Mouse (Mus musculus) limb, embryonic 12.5 days (tissue): ENCODE results near the gene Orai1. TPM values are rescaled to one million over a fixed set of nuclear protein-coding genes. Genes with fewer than 3 reads are reported as not detected.
A peak's percentile ranks its signal among the peaks of the same experiment; 100 is the strongest.
"Not testable (repeated sequence)": the region's sequence is repeated elsewhere in the genome, so short reads cannot be mapped to it uniquely, and the experiment has no call there.

Experiments
- ATAC-seq: fragments of 200-750 bp; cut with Nextera tagmentation; 2 replicates; pipeline ENCODE4 v1.8.0; 2017; ENCODE audit warnings: low read depth, moderate TSS enrichment; ENCODE audit not compliant: insufficient number of reproducible peaks, insufficient read depth, low FRiP score, low TSS enrichment
- H3K27ac ChIP-seq: fragments of 300-500 bp; sonication (generic); 2 replicates; pipeline ENCODE4 v1.5.1; 2016; ENCODE audit warnings: mild to moderate bottlenecking, moderate library complexity
- H3K27me3 ChIP-seq: fragments of 300-500 bp; sonication (generic); 2 replicates; pipeline ENCODE4 v1.6.1; 2016; ENCODE audit warnings: mild to moderate bottlenecking, moderate library complexity
- H3K36me3 ChIP-seq: fragments of 300-500 bp; sonication (generic); 2 replicates; pipeline ENCODE4 v1.6.1; 2016; ENCODE audit warnings: mild to moderate bottlenecking, moderate library complexity
- H3K4me1 ChIP-seq: fragments of 300-500 bp; sonication (generic); replicated peaks from 2 replicates; pipeline ENCODE4 v1.6.1; 2016
- H3K4me2 ChIP-seq: fragments of 300-500 bp; sonication (generic); 2 replicates; pipeline ENCODE4 v1.6.1; 2016; ENCODE audit warnings: mild to moderate bottlenecking, moderate library complexity
- H3K4me3 ChIP-seq: fragments of 300-500 bp; sonication (generic); replicated peaks from 2 replicates; pipeline ENCODE4 v1.5.1; 2016; ENCODE audit warnings: mild to moderate bottlenecking
- H3K9ac ChIP-seq: fragments of 300-500 bp; sonication (generic); replicated peaks from 2 replicates; pipeline ENCODE4 v1.6.1; 2016; ENCODE audit warnings: mild to moderate bottlenecking, moderate library complexity
- H3K9me3 ChIP-seq: fragments of 300-500 bp; sonication (generic); 2 replicates; pipeline ENCODE4 v1.6.1; 2016; ENCODE audit warnings: mild to moderate bottlenecking, moderate library complexity
- WGBS: fragments of 180-500 bp; shearing (Covaris S2); methylation state at CpG from one replicate; pipeline ENCODE4 v1.1.7; 2016; 5-methylcytosine and 5-hydroxymethylcytosine counted together
- polyA plus RNA-seq: library from polyadenylated mRNA; unstranded; fragments of >200 nt; fragmentation: Nextera tagmentation; extraction: Ambion mirVana; gene quantifications from 2 replicates; pipeline ENCODE4 v1.2.1, GENCODE M21; 2016

The Orai1 gene
- polyA plus RNA-seq, 1 experiment from 2014 or later, result 14.6 TPM

DNA sequence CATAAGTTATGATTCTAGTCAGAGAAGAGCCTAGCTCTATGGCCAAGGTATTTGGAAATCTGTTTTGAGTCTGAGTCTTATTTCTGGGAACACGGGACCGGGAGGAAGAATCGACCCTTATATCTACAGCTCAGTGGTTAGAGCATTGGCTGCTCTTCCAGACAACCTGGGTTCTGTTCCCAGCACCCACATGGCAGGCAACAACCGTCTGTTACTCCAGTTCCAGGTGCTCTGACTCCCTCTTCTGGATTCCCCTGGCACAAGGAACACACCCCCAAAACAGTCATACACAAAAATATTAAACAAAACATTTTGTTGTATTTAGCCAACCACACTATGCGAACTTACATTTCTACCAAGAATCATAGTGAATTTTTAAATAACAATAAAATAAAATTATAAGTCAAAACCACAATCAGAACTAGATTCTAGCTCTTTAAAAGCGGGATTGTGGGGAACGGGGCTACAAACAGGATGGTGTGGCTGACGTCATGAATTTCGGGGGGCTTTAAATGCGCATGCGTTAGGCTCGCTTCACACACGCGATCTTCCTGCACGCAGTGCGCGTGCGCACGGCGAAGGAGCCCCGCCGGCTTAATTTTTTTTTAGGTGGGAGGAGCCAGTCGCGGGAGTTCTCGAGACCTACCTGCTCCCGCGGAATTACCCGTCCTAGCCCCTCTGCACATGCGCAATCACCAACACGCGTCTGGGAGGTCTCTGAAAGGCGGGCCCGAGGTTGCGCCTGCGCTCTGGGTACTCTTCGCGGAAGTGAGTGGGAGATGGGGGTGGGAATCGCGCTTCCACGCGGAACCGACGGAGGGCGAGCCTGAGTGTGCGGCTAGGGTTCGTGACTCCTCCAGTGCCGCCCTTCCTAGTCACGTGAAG is 42.7 kb downstream of the Orai1 start:
- Histone ChIP-seq H3K36me3 (no peaks in the 10 kb centered on the region), H3K4me2 (peak overlapping the region; percentile 53), H3K4me3 (peak overlapping the region; percentile 38), H3K9me3 (no peaks in the 10 kb centered on the region), H3K27me3 (no peaks in the 10 kb centered on the region), H3K27ac (0 out of 2 replicates have a peak overlapping the region, but pooled peaks have one; percentile 25), H3K9ac (peak overlapping the region; percentile 42; the same call in 1 of the 2 replicates), H3K4me1 (peaks cover 18% of the 10 kb centered on the region)
- peak; percentile 82 for ATAC-seq
- 8% methylated on average over 48 of the region's 48 CpGs for WGBS

DNA sequence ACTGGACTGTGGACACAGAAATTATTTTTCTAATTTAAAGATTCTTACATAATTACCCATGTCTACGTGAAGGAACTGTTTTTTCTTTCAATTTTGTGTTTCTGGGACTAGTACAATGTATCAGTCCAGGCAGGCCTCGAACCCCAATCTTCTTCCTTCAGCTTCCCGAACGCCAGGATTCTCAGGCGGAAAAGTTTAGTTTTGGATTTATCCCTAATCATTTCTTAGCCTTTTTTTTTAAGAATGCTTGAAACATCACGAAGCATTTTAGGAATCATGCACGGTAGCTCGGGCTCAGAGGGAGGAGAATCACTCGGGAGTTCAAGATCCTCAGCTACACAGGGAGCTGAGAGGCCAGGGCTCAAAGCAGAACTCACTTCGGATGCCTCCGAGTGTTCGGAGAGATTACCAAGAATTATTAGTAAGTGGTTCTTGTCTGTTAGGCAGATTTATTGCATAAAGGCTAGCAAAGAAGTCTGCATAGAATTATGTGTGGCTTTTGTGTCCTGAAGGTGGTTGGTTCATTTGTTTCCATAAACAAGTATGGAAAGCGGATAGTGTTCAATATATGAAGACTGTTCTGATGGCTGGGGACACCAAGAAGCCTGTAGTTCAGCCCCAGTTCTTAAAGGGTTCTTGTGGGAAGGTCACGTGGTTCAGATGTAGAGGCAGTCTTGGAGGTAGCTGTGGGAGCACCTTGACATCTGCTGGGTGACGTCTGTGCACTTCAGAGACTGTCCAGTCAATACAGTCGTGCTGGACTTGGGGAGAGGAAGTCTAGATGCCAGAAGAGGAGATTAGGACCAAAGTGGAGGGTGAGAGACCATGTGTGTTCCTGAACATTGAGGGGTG is 43.6 kb downstream of the Orai1 start:
- H3K27ac ChIP-seq, result 0 out of 2 replicates have a peak overlapping the region, but pooled peaks have one; percentile 25
- WGBS, result 49% methylated on average over 16 of the region's 16 CpGs
- H3K4me2 ChIP-seq, result peak overlapping the region; percentile 53
- H3K4me1 ChIP-seq, result peaks cover 18% of the 10 kb centered on the region
- ATAC-seq, result no peak
- peak overlapping the region; percentile 42; the same call in 1 of the 2 replicates for H3K9ac ChIP-seq
- no peaks in the 10 kb centered on the region for H3K9me3 ChIP-seq
- H3K4me3 ChIP-seq, result peak overlapping the region; percentile 38
- no peaks in the 10 kb centered on the region for H3K27me3 ChIP-seq
- no peaks in the 10 kb centered on the region for H3K36me3 ChIP-seq

DNA sequence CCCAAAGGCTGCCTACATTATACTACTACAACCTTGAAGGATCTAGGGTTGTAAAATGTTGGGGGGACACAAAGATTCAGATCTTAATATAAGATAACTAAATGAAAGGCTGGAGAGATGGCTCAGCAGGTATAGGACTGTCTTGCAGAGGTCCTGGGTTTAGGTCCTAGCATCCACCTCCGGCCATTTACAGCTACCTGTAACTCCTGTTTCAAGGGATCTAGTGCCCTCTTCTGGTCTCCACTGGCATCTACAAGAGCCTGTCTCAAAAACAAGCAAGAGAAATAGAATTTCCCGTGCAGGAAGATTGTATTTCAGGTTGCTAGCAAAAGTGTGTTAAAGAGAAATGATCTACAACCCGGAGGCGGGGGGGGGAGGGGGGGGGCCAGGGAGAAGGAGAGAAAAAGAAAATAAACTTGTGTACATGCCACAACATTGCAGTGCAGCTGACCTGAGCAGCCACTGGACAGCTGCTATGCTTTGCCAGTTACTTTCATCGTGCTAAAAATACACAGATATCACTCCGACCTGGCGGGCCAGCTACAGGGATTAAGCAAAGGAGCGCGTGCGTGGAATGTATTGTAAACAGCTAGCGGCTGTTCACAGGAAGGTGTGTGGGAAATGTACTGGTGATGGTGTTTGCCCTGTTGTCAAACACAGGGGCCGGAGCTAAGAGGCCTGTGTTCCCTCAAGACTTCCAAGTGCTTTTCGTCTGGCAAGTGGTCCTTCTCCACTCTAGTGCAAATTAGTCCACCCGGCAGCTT is 45.1 kb downstream of the Orai1 start:
- Histone ChIP-seq H3K4me2 (peak overlapping the region; percentile 43), H3K27ac (peak overlapping the region; percentile 79), H3K36me3 (no peaks in the 10 kb centered on the region), H3K4me1 (peaks cover 18% of the 10 kb centered on the region), H3K27me3 (no peaks in the 10 kb centered on the region), H3K4me3 (no peak overlapping the region), H3K9ac (no peak overlapping the region), H3K9me3 (no peaks in the 10 kb centered on the region)
- WGBS, result 15% methylated on average over 14 of the region's 14 CpGs
- no peak for ATAC-seq

DNA sequence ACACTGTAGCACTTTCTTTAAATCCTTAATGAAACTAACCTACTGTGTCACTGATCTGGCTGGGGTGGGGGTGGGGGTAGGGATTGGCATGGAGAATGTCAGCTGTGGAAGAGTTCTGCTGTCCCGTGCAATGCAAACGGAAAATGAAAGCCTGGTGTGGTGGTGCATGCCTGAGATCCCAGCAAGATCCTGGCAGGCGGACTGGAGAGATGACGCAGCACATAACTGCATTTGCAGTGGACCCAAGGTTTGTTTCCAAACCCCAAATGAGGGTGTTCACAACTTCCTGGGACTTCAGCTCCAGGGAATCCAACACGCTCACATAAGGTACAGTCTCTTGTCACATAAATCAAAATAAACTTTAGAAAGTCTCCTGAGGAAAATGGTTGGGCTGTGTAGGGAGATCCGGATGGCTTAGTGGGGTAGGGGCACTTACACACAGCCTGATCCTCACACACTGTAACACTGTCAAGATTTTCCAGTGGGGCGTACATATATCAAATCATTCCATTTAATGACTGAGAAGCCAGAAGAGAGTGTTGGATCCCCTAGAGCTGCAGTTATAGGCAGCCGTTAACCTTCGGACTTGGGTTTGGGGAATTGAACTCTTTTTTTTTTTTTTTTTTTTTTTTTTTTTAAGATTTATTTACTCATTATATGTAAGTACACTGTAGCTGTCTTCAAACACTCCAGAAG is 46.0 kb downstream of the Orai1 start:
- no peak overlapping the region for H3K9ac ChIP-seq
- ATAC-seq, result no peak
- 38% methylated on average over 9 of the region's 9 CpGs for WGBS
- H3K9me3 ChIP-seq, result no peaks in the 10 kb centered on the region
- no peak overlapping the region for H3K4me3 ChIP-seq
- peaks cover 18% of the 10 kb centered on the region for H3K4me1 ChIP-seq
- no peaks in the 10 kb centered on the region for H3K27me3 ChIP-seq
- H3K4me2 ChIP-seq, result peak overlapping the region; percentile 43
- H3K36me3 ChIP-seq, result no peaks in the 10 kb centered on the region
- peak overlapping the region; percentile 79 for H3K27ac ChIP-seq

DNA sequence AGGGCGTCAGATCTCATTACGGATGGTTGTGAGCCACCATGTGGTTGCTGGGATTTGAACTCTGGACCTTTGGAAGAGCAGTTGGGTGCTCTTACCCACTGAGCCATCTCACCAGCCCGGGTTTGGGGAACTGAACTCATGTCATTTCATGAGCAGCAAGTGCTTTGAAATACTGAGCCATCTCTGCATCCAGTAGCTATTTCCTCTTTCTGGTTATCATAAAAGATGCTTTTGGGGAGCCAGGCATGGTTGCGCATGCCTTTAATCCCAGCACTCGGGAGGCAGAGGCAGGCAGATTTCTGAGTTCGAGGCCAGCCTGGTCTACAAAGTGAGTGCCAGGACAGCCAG is 46.5 kb downstream of the Orai1 start:
- H3K9me3 ChIP-seq, ATAC-seq, H3K9ac ChIP-seq, H3K4me3 ChIP-seq, H3K4me2 ChIP-seq, H3K27ac ChIP-seq, H3K27me3 ChIP-seq, H3K36me3 ChIP-seq: not testable (repeated sequence)
- H3K4me1 ChIP-seq, result peaks cover 18% of the 10 kb centered on the region
- 78% methylated on average over 6 of the region's 6 CpGs for WGBS

DNA sequence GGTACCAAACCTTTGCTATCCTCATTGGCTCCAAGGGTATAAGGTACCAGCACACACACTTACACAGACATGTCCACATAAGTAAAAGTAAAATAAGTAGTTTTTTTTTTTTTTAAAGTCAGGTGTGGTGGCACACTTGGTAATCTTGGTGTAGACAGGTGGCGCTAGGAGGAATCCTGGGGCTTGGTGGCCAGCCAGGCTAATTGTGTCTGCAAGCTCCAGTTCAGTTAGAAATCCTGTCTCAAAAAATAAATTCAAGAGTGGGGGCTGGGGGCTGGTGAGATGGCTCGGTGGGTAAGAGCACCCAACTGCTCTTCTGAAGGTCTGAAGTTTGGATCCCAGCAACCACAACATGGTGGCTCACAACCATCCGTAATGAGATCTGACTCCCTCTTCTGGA is 48.3 kb downstream of the Orai1 start:
- WGBS, result 86% methylated on average over 3 of the region's 3 CpGs
- no peaks in the 10 kb centered on the region for H3K36me3 ChIP-seq

DNA sequence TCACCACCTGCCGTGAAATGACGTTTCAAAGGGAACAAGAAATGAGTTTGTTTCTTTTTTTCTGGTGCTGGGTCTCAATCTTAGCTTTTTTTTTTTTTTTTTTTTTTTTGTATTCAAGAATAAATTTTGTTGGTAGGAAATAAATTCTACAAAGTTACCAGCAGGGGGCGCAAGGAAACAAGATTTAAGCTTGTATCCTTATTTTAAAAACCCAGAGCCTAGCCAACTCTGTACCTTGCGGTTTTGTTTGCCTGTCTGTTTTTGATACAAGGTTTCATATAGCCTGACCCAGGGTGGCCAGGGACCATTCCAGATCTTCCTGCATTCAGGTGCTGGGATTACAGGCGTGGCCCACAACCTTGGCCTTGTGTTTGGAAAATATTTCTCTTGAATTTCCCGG is 49.3 kb downstream of the Orai1 start:
- no peaks in the 10 kb centered on the region for H3K36me3 ChIP-seq
- no peak overlapping the region for H3K4me2 ChIP-seq
- H3K27me3 ChIP-seq, result no peaks in the 10 kb centered on the region
- H3K4me1 ChIP-seq, result peaks cover 17% of the 10 kb centered on the region
- no peaks in the 10 kb centered on the region for H3K9me3 ChIP-seq
- H3K9ac ChIP-seq, result no peak overlapping the region
- ATAC-seq, result no peak
- H3K4me3 ChIP-seq, result no peak overlapping the region
- WGBS, result 31% methylated on average over 6 of the region's 6 CpGs
- H3K27ac ChIP-seq, result no peak overlapping the region

More for the DNA sequence above, 48.3 kb downstream of the Orai1 start:
- Histone ChIP-seq H3K9ac (no peak overlapping the region), H3K4me3 (no peak overlapping the region), H3K9me3 (no peaks in the 10 kb centered on the region), H3K4me2 (no peak overlapping the region), H3K4me1 (peaks cover 23% of the 10 kb centered on the region), H3K27me3 (no peaks in the 10 kb centered on the region), H3K27ac (no peak overlapping the region)
- ATAC-seq, result no peak

DNA sequence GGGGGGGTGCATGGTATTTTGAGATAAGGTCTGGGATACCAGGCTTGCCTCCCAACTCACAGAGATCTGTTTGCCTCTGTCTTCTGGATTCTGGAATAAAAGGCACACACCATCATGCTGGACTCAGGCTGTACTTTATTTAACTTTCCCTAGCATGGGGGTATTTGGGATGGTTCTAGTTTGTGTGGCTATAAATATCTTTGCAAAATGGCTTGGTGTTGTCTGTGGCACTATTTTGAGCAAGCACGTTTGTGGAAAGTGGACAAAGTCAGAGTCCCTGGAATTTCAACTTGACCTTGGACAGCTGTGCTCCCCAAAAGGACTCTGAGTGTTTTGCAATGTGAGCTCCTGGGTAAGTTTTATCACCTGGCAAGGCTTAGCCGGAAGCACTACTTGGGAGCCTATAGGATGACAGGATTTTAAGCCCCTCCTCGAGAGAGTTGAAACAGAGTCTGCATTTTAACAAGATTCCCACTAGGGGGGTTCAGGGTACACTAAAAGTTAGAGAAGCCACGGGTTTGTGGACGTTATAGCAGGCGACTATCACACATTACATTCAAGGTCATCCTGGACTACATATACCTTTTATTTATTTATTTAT is 52.6 kb downstream of the Orai1 start:
- Histone ChIP-seq H3K4me1 (0 out of 2 replicates have a peak, but pooled peaks cover 5% of the 10 kb centered on the region), H3K9me3 (no peaks in the 10 kb centered on the region), H3K9ac (no peak overlapping the region), H3K27me3 (no peaks in the 10 kb centered on the region), H3K4me3 (no peak overlapping the region), H3K4me2 (no peak overlapping the region), H3K27ac (no peak overlapping the region), H3K36me3 (no peaks in the 10 kb centered on the region)
- 13% methylated on average over 6 of the region's 6 CpGs for WGBS
- peak; percentile 70; the same call in 1 of the 2 replicates for ATAC-seq

DNA sequence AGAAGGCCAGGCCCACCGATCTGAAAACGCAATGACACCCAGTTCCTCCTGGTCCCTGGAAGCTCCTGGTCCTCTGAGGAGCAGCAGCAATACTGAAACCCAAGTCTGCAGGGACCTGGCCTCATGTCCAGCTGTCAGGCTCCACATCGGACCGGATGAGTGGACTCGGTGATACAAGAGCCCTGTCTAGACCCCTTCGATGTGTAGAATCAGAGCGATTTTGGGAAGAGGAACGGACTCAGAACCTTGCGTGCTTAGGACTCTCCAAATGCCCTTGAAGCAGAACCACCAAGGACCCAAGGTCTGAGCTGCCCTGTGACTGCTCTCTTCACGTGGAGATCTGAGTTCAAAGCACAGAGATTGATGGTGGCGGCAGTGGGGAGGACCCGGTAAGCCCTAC is 53.2 kb downstream of the Orai1 start, which contains the start of gene Tmem120b:
Tmem120b (plus strand) TSS at position 301 of the 400 bp plus-strand sequence.
- Histone ChIP-seq H3K27ac (no peak within 1 kb of the TSS), H3K27me3 (no peaks in the 10 kb centered on the region), H3K9me3 (no peaks in the 10 kb centered on the region), H3K36me3 (no peaks in the 10 kb centered on the region), H3K9ac (no peak within 1 kb of the TSS), H3K4me1 (0 out of 2 replicates have a peak, but pooled peaks cover 5% of the 10 kb centered on the region), H3K4me3 (no peak within 1 kb of the TSS), H3K4me2 (no peak within 1 kb of the TSS)
- 83% methylated on average over 12 of the region's 12 CpGs for WGBS
- no peak for ATAC-seq

DNA sequence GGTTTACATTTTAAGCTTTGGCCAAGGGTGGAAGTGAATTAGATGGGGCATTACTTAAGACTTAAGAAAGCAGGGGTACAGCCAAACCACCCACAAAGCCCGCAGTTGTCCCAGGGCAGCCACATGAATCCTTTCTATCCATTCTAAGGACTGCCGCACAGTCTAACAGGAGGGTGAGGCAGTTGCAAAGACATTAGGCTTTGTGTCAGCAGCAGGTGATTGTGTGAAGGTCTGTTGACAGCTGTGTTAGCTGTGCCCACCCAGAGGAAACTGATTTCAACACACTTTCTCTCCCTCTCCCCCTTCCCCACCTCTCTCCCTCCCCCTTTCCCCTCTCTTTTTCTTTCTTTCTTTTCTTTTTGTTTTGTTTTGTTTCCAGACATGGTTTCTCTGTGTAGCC is 53.8 kb downstream of the Orai1 start:
- 93% methylated on average over 2 of the region's 2 CpGs for WGBS

More for the DNA sequence above, 53.8 kb downstream of the Orai1 start:
- no peak overlapping the region for H3K4me2 ChIP-seq
- H3K4me1 ChIP-seq, result 0 out of 2 replicates have a peak, but pooled peaks cover 5% of the 10 kb centered on the region
- no peak overlapping the region for H3K9ac ChIP-seq
- no peak for ATAC-seq
- H3K9me3 ChIP-seq, result no peaks in the 10 kb centered on the region
- H3K27me3 ChIP-seq, result no peaks in the 10 kb centered on the region
- no peak overlapping the region for H3K4me3 ChIP-seq
- no peak overlapping the region for H3K27ac ChIP-seq
- H3K36me3 ChIP-seq, result no peaks in the 10 kb centered on the region
